Mouse (Mus musculus) kidney, adult 8-10 months (tissue): ENCODE results near the gene Prkg2.

Source experiments
- DNase-seq, 2 experiments: peaks; one replicate each; pipeline ENCODE4 v3.0.0; 2022

Gene Prkg2

DNA sequence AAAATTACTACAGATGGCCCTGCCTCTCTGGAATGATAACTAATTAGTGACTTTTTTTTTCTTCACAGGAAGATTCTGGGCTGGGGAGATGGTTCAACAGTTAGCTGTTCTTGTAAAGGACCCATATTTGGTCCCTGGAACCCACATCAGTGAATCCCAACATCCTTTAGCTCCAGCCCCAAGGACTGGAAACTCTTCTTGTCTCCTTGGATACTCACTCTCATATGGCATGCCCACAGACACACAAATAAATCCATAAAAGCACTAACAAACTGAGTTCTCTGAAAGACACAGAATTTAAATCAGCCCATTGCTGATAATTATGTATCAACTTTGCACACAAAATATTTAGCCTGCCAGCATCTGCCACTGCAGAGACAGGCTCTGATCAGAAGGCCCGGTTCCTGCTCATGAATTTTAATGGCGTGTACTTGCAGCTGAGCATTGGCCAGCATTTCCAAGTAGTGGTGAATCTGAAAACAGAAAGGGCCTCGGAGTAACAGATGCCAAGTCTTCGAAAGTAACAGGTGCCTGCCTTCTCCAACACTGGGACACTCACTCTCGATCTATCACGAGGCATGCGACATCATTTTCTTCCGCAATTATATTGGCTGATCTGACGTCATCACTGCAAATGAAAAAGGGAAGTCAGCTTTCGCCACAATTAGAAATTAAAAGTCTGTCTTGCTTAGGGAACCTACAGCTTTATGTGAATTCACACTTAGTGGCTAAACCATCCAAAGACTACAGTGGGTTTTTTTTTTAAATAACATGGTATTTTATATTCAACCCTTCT lies 61.1 kb downstream of the Prkg2 start:
- no peak for DNase-seq

- DNase-seq: no peak
Measured at GRCm38 (mm10) chr5:98966679-98967078, 70.5 kb downstream of the Prkg2 start.

DNA sequence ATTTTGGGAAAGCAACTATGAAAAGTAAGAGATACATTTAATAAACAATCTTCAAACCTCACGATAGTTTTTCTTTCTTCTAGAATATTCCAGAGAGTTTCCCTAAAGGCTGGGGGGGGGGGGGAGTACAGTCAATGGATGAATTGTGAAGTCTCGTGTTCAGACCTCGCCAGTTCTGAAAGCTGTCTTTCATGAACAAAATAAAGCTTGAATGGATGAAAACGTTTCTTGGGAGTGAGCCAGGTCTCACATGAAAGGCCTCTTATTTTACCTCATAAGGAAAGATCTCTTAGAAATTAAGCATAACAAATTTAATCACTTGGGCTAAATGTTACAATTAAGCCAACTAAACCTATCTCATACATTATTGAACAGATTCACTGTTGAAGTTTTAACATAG lies 72.0 kb downstream of the Prkg2 start:
- DNase-seq: no peak

DNA sequence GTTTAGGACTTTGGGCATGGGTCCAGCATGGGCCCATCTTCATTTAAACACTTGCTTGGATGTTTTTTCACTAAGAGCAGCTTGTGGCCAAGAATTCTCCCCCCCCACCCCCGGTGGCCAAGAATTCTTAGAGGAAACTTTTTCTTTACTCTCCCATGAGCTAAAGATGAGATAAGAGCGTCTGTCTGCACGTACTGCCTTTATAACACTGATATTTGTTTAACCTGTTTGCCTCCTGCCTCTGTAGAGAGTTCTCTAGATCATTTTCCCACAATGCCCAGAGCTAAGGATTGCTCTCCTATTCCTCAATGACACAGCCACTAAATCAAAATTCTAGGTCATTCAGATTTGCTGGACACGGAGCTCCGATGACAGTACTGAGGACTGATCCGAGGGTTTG lies 72.8 kb downstream of the Prkg2 start:
- no peak for DNase-seq

DNA sequence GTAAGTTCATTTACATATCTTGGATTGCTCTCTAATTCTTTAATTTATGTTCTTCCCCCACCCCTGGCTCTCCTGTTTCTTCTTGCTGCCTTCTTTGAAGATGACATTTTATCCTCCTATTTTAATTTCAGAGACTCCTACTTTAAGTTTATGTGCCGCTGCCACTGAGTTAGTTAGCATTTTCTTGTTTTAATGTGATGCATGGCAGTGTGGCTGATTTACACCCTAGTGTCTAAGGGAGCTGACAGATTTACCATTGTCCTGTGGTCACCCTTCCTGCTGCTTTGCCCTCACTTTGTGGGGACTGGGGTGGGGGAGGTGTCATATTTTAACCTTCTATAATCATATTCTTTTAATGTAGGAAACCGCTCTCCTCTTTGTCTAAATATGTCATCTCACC lies 74.7 kb downstream of the Prkg2 start:
- DNase-seq: no peak

GRCm38 (mm10) chr5:98955576-98955975 lies 81.6 kb downstream of the Prkg2 start:
- no peak for DNase-seq

GRCm38 (mm10) chr5:98953386-98953785 lies 83.8 kb downstream of the Prkg2 start:
- DNase-seq: no peak

- no peak for DNase-seq
Measured at GRCm38 (mm10) chr5:98951566-98951965, 85.6 kb downstream of the Prkg2 start.

DNA sequence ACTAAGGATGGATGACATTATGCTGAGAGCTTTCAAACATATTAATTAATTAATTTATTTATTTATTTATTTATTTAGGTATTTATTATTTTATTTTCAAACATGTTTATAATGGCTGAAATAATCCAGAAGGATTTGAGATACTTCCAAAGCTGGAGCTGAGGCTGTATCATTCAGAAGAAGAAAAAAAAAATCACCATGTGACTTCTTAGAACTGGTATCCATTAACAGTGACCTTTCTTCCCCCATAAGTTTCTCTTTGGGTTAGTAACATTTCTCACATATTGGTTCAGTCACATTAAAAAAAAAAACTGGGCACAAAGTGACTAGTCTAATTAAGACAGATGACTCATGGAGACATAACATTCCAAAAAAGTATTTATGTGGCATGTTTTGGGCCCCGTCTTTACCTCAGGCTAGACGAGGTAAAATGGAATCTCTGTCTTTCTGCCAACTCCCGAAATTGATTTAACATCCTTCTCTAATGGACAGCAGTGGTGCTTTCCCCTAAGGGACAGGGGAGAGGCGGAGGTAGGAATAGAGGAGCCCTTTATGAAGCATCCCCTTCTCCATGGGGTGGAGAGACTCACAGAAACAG lies 86.6 kb downstream of the Prkg2 start:
- DNase-seq: no peak

DNA sequence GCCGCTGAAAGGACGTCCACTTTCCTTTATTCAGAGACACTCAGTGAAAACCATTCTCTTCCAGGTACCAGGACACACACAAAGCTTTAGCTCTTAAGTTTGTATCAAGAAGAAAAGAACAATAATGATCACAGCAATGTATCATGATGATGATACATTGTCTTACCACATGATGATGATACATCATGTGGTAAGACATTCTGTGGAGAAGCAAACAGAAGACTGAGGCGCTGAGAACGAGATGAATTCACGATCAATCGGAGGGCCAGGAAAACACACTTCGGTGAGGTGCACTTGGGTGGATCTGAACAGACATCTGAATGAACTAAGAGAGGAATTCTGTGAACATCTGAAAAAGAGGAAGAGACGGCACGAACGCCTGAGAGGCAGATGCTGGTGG lies 87.4 kb downstream of the Prkg2 start:
- no peak for DNase-seq

GRCm38 (mm10) chr5:98946656-98947055 lies 90.5 kb downstream of the Prkg2 start:
- no peak for DNase-seq

DNA sequence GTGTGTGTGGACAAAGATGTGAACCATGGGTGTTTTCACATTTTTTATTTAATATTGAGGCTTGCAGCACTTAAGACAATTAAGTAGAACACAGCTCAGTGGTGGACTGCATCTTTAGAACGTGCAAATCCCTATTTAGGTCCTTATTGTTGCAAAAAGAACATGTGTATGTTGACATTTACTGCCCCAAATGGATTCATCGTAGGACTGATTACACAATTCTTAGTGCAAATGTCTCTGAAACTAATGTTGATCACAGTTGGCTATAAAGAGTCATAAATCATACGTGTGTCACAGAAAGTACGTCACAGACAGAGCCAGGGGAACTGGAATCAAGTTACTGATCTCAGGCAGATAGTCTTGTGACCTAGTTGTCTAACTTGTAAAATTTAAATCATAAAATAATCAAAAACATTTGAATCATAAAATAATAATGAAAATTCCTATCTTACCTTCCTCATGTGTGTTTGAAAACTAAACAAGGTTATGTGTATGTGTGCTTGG lies 91.0 kb downstream of the Prkg2 start:
- no peak for DNase-seq

- no peak for DNase-seq
Measured at GRCm38 (mm10) chr5:98943776-98944175, 93.4 kb downstream of the Prkg2 start.

GRCm38 (mm10) chr5:98940731-98941130 lies 96.4 kb downstream of the Prkg2 start:
- no peak for DNase-seq

GRCm38 (mm10) chr5:98939631-98940208 lies 97.4 kb downstream of the Prkg2 start:
- no peak for DNase-seq

DNA sequence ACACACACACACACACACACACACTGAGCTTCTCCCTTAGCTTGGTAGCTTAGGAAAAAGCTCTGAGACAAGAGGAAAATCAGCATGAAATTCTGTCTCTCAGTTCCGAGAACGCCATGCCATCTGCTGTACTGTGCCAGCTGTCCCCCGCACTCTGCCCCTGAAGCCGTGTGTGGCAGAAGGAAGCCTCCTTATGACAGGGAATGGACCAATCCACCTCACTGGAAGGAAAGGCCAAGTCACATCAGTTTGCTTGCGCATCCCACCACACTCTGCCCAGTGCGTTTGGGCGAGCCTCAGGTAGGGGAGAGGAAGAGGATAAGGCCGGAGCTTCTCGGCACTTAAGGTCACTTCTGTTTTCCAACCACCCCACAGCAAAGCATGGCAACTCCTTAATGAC lies 98.0 kb downstream of the Prkg2 start:
- DNase-seq: no peak

DNA sequence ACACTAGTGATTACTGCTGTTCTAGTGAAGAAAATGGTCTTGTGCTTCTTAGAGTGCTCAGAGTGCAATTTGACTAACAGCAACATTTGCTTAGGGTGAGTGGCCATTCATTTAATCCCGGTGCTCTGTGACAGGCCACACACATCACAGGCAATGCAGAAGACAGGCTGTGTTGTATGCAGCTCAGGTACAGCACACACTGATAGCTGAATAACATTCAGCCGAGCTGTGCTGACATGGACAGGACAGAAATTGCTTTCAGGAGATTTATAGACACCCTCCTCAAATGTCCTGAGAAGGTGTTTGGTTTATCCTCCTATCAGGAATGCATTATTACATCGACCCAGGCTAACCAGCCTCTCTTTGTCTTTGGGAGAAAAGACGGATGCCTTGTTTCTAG lies 99.3 kb downstream of the Prkg2 start:
- DNase-seq: no peak

DNA sequence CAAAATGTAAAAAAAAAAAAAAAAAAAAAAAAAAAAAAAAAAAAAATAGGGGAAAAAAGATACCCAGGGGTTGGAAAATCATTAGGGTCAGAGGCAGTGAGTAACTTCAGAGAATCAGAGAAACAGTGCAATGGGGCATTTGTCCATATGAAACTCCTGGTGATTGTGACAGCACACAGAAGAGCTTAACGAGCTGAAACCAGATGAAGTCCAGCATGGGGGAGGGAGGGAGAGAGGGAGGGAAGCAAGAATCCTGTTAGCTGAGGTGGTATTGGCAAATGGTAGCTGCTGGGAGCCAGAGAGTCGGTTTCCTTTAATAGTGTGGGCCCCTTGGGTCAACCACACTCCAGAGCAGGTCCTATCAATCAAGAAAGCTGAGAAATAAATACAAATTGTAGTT lies 100.5 kb downstream of the Prkg2 start:
- no peak for DNase-seq

DNA sequence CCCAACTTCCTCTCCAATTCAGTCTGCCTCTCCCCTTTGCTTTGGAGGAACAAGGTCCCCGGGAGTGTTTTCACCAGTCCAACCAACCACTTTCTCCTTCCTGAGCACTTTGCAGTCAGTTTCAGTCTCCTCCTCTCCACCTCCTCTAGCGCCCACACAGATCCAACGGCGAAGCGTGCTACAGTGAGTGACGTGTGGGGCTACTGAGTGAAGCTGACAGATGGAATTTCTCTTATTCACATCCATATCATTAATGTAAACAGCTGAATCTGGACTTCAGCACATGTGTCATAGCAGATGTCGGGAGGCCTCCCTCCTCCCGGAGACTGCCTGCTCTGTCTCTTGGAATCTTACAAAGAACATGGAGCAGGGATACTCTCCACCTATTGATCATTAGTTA lies 101.2 kb downstream of the Prkg2 start:
- DNase-seq: no peak

DNA sequence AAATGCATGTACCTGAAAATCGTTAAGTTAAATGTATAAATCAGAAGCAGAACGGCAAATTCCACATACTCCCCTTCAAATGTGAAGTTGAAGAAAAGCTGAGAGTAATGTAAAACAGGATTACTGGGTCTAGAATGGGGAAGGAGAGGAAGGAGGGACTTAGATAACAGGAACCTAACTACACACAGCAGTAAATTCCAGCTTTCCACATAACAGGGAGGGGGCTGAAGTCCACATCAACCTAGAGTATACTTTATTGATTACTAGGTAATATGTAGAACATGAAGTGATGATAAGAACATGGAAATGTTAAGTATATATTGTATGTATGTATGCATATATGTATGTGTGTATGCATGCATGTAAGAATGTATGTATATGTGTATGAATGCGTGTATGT lies 114.2 kb downstream of the Prkg2 start:
- DNase-seq: no peak

DNA sequence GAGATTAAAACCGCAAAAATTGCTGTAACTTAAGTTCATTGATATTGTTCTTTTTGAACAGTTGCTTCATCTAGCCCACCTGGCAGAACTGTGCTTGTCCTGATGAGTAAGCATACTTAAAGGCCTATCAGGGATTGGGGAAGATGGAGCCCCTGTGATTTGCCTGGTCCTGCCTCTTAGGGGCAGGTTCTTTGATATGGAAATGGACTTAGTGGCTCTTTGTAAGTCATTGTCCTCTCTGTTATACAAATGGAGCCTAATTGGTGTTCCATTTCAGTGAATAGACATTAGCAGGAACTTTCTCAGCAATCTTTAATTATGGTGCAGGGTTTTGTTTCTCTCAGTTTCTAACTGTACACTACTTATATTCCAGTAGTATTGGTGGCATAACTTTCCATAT lies 115.5 kb downstream of the Prkg2 start:
- no peak for DNase-seq

DNA sequence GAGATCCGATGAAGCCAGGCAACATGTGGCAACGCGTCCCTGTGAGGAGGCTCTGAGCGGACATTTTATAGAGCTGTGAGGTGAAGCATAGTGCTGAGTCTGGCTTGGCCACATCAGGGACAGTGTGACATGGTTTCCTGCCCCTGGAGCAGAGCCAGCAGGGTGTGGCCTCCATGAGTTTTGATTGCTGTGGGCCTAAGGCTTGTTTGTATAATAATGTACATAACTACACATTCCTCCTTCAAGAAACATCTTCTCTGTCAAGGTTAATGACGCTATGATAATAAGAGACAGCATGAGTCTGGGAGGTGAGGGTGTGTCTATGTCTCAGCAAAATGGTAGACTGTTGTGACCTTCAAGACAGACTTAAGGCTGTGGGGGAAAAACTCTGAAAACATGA lies 118.4 kb downstream of the Prkg2 start:
- no peak for DNase-seq

DNA sequence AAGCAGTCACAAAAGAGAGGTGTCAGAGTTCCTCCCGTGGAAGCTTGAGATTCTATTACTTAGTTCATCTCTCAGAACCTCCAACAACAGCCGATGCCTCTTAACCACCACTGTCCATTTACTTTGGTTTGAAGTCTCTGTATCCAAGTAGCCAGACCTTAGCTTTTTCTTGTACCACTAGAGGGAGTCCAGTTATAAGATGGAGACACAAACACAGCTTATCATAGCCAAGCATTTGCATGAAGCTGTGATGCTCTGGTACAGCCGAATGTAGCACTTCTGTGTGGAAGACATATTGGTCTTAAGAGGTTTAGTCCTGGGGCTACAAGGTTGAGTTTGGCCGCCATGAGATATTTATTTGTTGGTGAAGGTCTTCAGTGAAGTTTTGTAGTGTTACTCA lies 134.8 kb downstream of the Prkg2 start:
- DNase-seq: peak in 1 of 2 experiments; percentile 6

DNA sequence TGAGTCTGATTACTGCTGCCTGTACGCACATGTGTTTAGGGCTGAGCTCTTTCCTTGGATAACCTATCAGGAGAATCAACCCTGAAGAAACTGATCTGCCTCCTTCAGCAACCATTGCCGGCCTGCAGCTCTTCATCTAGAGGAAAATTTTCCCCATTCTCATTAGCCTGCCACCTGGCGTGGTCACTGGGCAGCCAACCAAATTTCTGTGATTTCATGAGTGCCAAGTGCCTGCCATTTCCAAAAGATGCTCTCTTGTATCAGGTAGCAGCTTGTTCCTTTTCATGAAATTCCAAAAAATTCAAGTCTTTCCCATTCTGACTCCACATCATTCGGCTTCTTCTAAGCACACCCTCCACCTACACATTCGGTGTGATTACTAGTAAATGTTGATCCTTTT lies 136.2 kb downstream of the Prkg2 start:
- no peak for DNase-seq
